Mouse (Mus musculus) bone marrow macrophage, adult 2 months (primary cell): ENCODE measurements around the gene Lrrc55.

Experiments used
- CTCF ChIP-seq: IDR thresholded peaks from 2 replicates; pipeline ENCODE4 v1.5.1; 2012; ENCODE audit warnings: low read depth, mild to moderate bottlenecking, low read length, moderate library complexity
- POLR2A ChIP-seq: IDR thresholded peaks from 2 replicates; pipeline ENCODE4 v1.6.1; 2012; ENCODE audit warnings: mild to moderate bottlenecking, low read depth, low read length, borderline replicate concordance

DNA sequence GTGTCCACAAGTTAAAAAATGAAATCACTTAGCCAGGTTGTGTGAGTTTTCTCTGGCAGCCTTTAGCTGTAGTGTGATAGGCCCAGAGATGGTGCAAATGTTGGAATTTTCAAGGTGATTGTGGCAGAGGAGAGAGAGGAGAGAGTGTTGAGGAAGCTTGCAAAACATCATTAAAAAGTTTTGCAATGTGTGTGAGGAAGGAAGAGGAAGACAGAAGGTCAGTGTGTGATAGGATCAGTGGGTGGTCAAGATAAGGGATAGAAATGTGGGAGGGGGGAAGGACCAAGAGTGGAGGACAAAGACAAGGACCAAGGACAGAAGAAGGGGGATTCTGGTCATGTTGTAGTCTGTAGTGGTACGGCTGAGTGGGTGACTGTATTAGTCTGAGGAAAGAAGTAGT, 46.6 kb downstream of the Lrrc55 start:
- TF ChIP-seq POLR2A (no peak), CTCF (no peak)
